Mouse (Mus musculus): ENCODE data around the gene Tesk1.
A peak's percentile ranks its signal among the peaks of the same experiment; 100 is the strongest.

Tesk1 gene

DNA sequence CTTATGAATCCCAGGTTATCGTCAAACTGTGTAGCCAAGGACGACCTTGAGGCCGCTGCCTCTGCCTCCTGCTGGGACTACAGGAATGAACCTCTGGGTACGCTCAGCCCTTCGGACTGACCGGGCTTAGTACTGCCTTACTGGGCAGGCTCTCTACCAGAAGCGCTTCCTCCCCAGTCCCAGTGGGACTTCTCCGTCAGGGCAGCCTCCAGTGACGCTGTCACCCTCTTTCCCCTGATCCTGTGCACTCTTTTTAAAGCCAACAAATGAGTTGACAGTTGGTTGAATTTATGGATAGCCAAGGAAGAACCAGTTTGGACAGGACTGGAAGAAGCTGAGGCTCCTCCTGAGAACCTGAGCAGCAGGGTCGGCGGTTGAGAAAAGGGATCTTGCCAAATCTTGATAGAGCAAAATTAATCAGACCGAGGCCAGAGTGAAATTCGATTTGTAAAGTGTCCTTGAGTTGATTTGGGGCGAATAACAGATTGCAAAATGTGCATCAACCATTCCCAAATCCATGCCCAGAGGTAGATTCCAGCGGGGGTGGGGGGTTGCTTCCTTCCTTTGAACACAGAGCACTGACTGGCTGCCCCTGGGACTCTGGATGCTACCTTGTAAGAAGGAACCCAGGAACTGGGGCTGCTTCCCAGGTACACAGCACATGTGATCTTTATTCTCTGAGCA, 22.6 kb upstream of the Tesk1 start:
- peak; percentile 48 for DNase-seq (ENCODE audit: low read depth, low spot score)

DNA sequence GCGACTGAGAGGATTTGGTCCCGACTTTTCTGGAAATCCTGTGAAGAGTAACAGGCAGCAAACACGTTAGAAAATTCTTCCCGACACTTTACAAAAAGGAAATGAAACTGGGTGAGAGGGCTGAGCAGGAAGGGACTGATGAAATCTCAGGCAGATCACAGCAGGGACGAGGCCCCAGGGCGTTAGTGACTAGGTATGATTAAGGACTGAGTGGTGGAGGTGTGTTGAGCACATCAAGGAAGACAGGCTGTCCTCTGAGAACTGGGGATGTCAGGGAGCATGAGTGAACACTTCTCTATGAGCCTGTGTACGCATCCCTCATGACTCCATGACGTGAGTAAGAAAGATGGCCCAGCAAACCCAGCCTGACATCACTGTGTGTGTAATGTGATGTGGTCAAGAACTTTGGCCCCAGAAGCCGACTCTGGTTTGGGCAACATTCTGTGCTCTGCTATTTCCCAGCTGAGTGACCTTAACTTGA, 21.9 kb upstream of the Tesk1 start:
- DNase-seq (ENCODE audit: low read depth, low spot score), result peak; percentile 48

DNA sequence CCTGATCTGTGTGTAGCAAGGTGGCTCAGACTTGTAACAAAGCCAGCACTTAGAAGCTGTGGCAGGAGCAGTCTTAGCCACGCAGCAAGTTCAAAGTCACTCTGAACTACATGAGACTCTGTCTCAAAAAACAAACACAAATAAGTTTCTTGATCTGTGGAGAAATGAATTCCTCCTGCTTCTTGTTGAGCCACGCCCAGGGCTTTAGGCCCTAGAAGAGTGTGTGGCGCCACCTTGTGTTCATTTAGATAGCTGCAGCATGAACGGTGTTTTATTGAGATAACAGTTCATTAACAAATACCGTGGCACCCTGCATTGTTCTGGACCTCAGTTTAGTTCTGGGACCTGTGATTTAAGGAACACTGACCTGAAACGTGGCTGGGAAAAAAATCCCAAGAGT, 21.4 kb upstream of the Tesk1 start:
- peak; percentile 80 for DNase-seq (ENCODE audit: low read depth, low spot score)

DNA sequence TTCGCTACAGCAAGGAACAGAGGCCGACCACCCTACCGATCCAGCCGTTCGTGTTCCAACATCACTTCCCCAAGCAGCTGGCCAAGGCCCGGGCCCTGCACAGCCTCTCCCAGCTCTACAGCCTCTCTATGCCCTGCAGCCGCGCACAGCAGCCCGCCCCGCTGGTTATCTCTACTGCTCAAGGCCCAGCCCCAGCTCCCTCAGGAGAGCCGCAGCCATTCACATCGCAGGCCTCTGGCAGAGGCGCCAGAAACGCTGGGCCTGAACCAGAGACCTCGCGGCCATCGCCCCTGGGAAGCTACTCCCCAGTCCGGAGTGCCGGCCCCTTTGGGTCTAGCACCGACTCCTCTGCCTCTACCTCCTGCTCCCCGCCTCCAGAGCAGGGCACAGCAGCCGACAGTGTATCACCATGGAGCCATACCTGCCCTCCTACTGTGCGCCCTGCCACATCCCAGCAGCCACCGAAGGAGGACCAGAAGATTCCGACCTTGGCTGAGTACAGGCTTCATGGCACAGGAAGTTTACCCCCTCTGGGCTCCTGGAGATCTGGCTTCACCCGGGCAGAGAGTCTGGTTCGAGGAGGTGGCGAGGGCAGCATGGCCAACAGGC, 20.0 kb upstream of the Tesk1 start:
- no peak for DNase-seq (ENCODE audit: low read depth, low spot score)

DNA sequence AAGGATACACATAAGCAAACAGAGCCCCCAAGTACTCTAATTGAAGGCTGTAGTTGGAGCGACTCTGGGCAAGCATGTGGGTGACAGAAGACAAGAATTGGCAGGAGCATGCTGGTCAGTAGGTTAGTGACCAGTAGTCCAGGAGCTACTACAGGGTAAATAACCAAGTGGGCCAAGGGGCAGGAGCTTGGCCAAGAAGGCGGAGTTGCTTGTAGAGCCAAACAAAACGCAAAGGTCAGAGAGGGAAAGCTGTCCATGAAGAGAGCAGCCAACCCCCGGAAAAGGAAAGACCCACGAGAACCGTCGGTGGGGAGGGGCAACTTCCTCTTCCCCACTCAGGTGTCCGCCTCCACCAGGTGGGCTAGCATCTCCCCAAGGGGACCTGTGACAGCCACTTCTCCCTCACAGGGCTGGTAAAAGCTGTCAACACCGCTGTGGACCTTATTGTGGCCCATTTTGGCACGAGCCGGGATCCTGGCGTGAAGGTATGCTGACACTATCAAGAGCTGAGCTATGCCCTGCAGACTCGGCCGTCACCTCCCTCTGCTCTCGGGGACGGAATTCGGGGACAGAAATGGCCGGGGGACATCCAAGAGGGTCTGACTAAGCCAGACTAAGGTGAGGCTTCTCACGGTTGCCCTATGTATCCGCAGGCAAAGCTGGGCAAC, 18.3 kb upstream of the Tesk1 start:
- DNase-seq (ENCODE audit: low read depth, low spot score), result no peak

DNA sequence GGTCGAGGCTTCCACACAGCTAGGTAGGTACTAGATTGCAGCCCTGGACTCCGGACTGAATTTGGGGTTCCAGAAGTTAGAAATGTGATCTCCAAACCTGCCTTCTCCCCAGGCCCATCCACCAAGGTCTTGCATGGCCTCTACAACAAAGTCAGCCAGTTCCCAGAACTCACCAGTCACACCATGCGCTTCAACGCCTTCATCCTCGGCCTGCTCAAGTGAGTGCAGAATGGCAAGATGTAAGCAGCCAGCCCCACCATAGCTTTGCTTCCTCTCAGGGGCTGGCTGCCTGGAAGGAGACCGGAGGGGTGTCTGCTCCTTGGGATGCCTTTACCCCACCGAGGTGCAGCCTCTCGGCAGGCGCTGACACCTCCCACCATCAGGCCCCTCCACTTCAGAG, 17.7 kb upstream of the Tesk1 start:
- no peak for DNase-seq (ENCODE audit: low read depth, low spot score)

DNA sequence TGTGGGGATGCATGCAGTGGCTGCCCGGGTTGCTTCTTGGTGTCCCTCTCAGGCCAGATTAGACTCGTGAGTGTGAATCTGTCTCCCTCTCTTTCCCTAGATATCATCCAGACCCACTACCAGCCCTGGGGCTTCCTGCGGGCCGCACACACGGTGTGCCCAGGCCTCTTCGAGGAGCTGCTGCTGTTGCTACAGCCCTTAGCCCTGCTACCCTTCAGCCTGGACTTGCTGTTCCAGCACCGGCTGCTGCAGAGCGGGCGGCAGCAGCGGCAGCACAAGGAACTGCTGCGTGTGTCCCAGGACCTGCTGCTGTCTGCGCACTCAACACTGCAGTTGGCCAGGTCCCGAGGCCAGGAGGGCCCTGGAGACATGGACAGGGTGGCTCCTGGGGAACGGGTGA, 16.5 kb upstream of the Tesk1 start:
- no peak for DNase-seq (ENCODE audit: low read depth, low spot score)

DNA sequence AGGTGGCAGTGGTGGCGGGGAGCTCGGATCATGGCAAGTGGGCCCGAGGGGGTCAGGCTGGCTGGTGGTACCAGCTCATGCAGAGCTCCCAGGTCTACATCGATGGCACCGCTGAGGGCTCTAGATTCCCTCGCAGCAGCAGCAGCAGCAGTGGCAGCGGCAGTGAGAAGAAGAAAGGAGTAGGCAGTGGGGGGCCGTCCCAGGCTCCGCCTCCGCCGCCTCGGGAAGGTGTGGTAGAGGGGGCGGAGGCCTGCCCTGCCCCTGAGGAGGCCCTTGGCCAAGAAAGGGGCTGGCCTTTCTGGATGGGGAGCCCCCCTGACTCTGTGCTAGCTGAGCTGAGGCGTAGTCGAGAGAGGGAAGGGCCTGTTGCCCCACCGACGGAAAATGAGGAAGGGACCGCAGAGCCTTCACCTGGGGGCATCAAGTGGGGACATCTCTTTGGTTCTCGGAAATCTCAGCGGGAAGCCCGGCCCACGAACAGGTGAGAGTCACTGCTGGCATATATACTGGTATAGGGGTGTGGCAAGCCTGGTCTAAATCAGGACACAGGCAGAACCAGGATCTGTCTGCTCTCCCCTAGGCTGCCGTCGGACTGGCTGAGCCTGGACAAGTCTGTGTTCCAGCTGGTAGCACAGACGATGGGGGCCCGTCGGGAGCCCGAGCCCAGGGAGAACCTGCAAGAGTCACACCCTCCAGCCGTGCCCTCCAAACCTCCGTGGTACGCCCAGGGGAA, 15.9 kb upstream of the Tesk1 start:
- no peak for DNase-seq (ENCODE audit: low read depth, low spot score)

DNA sequence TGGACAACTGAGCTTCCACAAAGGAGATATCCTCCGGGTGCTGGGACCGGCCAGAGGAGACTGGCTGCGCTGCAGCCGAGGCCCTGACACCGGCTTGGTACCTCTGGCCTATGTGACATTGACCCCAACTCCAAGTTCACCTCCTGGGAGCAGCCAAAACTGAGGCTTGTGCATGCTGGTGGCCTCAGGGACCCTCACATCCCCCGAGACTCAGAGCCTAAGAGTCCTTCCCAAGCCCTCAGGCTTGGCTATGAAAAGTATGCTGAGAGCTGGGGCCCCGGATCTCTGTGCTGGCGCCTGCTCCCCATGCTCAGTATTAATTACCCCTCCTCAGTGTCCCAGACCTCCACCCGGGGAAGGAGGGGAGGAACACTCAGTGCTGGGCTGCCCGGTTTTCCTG, 15.3 kb upstream of the Tesk1 start:
- DNase-seq (ENCODE audit: low read depth, low spot score), result no peak

DNA sequence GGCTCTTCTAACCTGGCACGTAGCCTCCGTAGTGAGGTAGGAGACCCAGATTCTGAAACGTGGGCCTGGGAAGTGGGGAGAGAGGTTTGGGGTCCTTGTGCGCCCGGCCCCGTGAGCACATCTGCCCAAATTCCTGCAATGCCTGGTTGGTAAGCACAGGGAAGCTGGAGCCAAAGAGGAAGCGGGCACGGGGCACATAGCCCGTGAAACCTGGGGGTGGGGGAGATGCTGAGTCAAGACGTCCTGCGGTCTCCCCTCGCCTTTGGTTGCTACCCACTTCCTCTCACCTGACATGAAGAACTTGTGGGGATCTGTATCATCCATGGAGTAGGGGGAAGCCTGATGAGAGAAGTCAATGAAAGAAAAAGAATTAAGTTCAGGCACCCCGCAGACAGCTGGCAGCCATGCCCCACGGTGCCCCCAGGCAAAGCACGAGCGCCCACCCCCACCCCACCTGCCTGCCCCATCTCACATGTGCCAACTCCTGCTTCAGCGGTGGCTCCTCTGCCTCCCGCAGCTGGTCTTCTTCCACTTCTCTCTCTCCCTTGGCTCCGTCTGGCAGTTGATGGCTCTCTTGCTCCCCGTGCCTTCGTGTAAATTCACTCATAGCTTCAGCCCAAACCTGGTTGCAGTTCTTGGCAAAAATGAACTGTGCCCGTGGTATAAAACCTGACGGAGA, 14.1 kb upstream of the Tesk1 start:
- DNase-seq (ENCODE audit: low read depth, low spot score), result no peak

DNA sequence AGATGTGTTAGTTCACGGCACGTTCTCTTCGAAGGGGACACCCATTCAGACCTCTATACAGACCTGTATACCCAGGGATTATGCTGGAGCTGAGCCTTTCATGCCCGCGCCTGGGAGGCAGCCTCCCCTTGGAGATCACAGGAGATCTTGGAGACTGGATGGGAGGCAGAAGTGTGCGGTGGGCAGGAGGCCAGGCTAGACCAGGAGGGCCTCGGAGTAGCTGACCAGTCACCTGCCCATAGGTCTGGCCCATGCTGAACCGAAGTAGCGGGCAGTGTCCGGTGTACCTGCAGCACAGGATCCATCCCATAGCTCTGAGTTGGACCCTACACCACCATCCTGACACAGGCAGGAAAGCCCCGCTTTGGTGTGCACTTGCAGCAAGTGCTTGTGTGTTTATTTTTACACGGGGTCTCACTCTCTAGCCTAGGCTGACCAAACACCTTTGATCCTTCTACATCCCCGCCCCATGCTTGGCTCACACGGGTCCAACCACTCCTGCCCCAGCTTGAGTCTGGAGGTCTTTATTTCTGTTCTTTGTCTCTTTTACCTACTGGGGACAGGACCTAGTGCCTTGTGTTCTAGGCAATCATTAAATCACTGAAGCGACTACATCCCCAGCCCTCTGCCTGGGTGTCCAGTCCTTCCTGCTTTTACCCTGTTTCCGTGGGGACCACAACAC, 13.4 kb upstream of the Tesk1 start:
- DNase-seq (ENCODE audit: low read depth, low spot score), result no peak

DNA sequence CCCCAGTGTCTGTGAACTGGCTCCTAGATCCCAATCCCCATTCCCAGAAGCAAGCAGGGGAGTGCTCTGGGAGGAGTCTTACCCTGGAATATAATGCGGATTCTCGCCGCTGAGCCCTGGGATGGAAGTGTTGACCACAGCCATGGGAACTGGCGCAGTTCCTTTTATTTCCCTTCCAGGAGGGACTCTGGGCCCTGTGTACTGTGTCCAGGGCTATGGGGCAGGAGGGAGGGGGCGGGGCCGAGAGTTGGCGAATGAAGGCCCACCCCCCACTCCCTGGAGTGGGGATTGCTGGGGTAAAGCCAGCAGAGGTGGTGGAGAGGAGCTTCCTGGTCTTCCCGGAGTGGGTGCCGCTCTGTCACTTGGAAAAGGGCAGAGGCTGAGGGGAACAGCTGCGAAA, 12.8 kb upstream of the Tesk1 start, which contains the start of gene Fam166b:
Gene Fam166b, minus strand, starts transcription at position 189 of the 400 bp plus-strand sequence.
- no peak for DNase-seq (ENCODE audit: low read depth, low spot score)

DNA sequence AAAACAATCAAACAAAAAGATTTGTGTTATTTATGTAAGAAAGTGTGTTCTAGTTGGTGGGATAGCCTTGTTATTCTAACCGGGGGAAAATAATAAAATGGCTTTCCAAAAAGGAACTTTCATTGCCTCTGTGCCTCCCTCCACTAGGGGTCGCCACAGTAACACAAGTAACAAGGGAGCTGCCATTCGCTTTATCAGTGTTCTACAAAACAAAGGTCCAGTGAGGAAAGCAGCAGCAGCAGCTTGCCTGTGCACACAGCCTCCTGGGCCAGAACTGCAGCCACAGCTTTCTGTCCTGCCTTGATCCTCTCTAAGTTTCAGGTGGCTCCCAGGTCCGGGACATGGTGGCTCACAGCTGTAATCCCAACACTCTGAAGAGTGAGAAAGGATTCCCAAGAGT, 10.0 kb upstream of the Tesk1 start:
- DNase-seq (ENCODE audit: low read depth, low spot score), result peak; percentile 75

DNA sequence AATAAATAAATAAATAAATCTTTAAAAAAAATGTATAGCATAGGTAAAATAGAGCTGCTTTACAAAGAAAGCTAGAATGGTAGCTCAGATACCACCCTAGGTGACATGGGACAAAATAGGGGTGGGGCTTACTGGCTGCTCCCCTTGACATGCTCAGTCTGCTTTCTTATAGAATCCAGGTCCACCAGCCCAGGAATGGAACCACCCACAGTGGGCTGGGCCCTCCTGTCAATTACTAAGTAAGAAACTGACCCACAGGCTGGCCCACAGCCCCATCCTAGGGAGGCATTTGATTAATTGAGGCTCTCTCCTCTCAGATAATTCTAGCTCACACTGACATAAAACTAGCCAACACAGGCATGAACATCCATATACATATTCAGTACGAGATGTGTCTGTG, 8.9 kb upstream of the Tesk1 start:
- no peak for DNase-seq (ENCODE audit: low read depth, low spot score)

DNA sequence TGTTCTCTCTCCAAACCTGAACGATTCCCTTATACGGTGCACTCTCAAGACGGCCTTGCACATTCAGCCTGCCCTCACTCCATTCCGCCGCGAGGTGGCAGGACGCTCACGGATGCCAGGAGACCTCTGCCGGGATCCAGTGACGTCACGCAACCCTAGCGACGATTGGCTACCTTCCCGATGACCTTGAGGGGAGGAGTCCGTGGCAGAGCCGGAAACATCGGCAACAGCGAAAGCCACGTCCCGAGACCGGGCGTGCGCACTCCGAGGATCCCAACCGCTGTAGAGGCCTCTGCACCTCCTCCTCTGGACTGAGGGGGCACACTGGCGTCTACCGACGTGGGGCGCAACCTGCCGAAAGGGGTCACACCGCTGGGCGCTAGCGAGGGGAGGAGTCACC, 305 bp downstream of the Tesk1 start:
- peak; percentile 99 for DNase-seq (ENCODE audit: low read depth, low spot score)

DNA sequence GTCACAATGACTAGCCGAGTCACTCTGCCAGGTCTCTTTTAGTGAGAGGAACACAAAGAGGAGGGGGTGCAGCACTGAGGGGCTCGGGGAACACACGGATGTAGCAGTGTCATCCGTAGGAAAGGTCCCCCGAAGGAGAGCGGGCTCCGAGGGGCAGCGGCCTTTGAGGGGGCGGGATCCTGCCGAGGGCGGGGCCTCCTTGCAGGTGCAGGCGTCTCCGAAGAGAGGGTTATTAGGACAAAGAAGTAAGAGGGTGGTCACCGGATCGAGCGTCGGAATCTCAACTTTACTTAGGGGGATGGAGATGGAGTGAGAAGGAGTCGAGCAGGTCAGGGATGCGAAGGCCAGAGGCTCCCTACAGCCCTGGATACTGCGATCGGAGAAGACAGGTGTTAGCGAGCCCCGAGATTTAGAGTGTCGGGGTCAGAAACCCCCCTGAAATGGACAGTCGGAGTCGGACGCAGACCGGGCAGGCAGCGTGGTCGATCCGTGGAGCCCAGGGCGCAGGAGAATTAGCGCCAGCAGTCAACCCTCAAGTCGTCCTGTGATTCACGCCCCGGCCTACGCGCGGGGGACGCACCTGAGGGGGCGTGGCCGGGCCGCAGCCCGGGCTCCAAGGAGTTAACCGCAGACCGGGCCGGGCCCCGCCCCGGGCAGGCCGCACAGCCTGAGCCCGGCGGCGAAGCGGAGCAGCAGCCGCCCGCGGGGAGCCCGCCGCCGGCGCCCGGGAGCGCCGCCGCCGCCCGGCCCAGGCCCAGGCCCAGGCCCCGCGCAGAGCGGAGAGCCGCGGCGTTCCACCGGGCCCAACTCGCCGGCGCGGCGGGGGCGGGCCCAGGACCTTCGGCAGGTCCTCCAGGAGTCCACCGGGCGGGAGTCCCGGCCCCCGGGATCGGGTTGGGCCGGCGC, 970 bp downstream of the Tesk1 start:
- peak; percentile 57 for DNase-seq (ENCODE audit: low read depth, low spot score)

DNA sequence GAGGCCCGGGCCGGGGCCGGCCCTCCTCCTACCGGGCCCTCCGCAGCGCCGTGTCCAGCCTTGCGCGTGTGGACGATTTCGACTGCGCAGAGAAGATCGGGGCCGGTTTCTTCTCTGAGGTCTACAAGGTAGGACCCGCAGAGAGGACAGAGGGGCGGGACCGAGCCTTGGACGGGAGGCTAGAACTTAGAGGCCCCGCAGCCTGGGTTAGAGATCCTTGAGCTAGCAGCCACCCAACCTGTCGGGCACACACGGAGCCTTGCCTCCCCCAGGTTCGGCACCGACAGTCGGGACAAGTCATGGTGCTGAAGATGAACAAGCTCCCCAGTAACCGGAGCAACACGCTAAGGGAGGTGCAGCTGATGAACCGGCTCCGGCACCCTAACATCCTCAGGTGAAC, 1.8 kb downstream of the Tesk1 start:
- DNase-seq (ENCODE audit: low read depth, low spot score), result no peak

DNA sequence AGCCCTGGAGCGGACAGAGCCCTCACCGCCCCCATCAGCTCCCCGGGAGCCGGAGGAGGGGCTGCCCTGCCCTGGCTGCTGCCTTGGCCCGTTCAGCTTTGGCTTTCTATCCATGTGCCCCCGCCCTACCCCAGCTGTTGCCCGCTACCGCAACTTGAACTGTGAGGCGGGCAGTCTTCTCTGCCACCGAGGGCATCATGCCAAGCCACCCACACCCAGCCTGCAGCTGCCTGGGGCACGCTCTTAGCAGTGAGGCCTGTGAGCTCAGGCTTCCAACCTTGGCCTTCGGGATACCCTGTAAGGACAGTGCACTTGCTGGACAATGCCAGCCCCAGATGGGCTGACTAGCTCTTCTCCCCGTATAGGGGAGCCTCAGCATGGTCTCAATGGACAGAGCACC, 5.5 kb downstream of the Tesk1 start:
- peak; percentile 66 for DNase-seq (ENCODE audit: low read depth, low spot score)

DNA sequence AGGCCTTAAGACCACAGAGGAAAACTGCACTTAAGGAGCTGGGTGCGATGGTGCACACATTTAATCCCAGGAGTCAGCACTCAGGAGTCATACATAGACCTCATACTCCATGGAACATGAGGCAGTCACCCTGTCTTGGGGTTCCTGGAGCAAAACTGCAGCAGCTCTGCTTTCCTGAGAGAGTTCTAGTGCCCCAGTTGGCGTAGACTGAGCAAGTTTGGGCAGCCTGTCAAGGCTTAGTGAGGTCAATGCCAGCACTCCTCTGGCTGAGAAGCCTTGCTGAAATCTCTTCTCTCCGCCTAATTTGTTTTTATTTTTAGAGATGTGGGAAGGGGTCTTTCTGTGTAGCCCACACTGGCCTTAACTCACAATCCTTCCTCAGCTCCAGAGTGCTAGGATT, 6.8 kb downstream of the Tesk1 start:
- DNase-seq (ENCODE audit: low read depth, low spot score), result no peak

DNA sequence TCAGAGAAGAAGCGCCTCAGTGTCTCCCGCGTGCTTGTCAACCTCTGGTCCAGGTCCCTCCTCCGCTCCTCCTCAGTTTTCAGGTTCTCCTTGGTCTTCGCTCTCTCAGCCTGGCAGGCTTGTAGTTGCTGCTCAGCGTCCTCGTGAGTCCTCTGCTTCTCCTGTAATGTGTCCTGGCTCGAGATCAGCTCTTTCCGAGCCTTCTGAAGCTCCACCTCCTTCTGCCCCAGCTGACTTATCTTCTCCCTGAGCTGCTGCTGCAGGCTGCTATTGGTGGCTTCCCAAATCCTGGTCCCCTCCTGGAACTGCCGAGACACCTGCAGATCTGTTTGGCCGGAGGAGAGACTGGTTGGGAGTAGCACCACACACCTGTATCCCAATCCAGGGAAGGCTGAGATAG, 10.6 kb downstream of the Tesk1 start:
- DNase-seq (ENCODE audit: low read depth, low spot score), result no peak

Data from skeletal muscle tissue, adult 2 months (tissue).